Mouse (Mus musculus): ENCODE results near the gene Uso1. TPM values are rescaled to one million over a fixed set of nuclear protein-coding genes. Genes with fewer than 3 reads are reported as not detected.

The Uso1 gene
- polyA plus RNA-seq, 1 experiment from 2014 or later: 61.5 TPM

- Histone ChIP-seq H3K27me3 (replicated peaks; ENCODE audit: control insufficient read depth, insufficient read depth, low read length) (no peaks in the 10 kb centered on the region), H3K9me3 (ENCODE audit: control insufficient read depth) (no peaks in the 10 kb centered on the region), H3K4me1 (replicated peaks; ENCODE audit: control insufficient read depth, insufficient read depth, low read length) (no peaks in the 10 kb centered on the region), H3K27ac (ENCODE audit: low read depth, low read length) (no peak overlapping the region), H3K4me2 (replicated peaks; ENCODE audit: low read depth) (no peak overlapping the region), H3K9ac (ENCODE audit: low read depth, low read length) (no peak overlapping the region), H3K36me3 (ENCODE audit: control insufficient read depth, insufficient read depth) (no peaks in the 10 kb centered on the region), H3K4me3 (ENCODE audit: low read depth, low read length) (no peak overlapping the region)
- ATAC-seq: no peak
- TF ChIP-seq CTCF (IDR thresholded peaks at IDR 0.05; ENCODE audit: low read depth): no peak
- 82% methylated on average over 8 of the region's 8 CpGs for WGBS
These were observed 82.7 kb downstream of the Uso1 start for GRCm38 (mm10) chr5:92220287-92220902.

DNA sequence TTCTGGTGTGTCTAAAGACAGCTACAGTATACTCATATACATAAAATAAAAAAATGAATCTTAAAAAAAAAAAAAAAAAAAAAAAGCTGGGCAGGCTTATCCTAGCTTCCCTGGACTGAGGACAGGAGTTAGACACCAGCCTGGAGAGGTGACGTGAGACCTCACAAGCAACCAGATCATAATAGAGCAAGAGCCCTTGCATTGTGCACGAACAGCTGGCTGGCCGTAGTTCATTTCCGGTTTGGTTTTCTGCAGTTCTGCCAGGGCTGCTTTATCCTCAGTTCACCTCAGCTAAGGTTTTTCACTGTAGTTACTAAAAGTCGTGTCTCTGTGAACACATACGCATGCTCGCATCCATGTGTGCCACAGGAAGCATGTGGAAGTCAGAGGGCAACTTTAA lies 90.0 kb downstream of the Uso1 start:
- WGBS: 76% methylated on average over 7 of the region's 7 CpGs
- Histone ChIP-seq H3K36me3 (ENCODE audit: control insufficient read depth, insufficient read depth) (no peaks in the 10 kb centered on the region), H3K4me1 (replicated peaks; ENCODE audit: control insufficient read depth, insufficient read depth, low read length) (no peaks in the 10 kb centered on the region), H3K27ac (ENCODE audit: low read depth, low read length) (no peak overlapping the region), H3K4me2 (replicated peaks; ENCODE audit: low read depth) (no peak overlapping the region), H3K9me3 (ENCODE audit: control insufficient read depth) (no peaks in the 10 kb centered on the region), H3K4me3 (ENCODE audit: low read depth, low read length) (no peak overlapping the region), H3K9ac (ENCODE audit: low read depth, low read length) (no peak overlapping the region), H3K27me3 (replicated peaks; ENCODE audit: control insufficient read depth, insufficient read depth, low read length) (no peaks in the 10 kb centered on the region)
- ATAC-seq: no peak
- TF ChIP-seq CTCF (IDR thresholded peaks at IDR 0.05; ENCODE audit: low read depth): no peak

DNA sequence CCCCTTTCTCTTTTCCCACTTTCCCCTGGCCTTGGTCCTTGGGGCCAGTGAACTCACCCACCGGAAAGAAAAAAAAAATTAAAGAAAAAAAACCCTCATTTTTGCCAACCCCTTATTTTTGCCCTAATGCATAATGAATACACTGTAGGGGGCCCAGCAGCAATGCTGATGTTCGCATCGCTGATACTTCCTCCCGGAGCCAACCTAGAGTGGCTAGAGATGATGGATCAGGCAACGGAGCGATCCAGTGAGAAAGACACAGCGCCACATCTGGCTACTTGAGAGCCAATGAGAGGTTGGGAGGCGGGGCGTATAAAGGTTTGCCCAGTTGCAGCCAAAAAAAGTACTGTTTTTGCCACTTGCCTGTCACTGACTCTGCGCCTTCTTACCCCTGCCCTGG lies 91.0 kb downstream of the Uso1 start:
- H3K4me1 ChIP-seq (replicated peaks; ENCODE audit: control insufficient read depth, insufficient read depth, low read length): no peaks in the 10 kb centered on the region
- 59% methylated on average over 10 of the region's 10 CpGs for WGBS
- H3K4me2 ChIP-seq (replicated peaks; ENCODE audit: low read depth): no peak overlapping the region
- H3K27me3 ChIP-seq (replicated peaks; ENCODE audit: control insufficient read depth, insufficient read depth, low read length): no peaks in the 10 kb centered on the region
- no peaks in the 10 kb centered on the region for H3K36me3 ChIP-seq (ENCODE audit: control insufficient read depth, insufficient read depth)
- H3K27ac ChIP-seq (ENCODE audit: low read depth, low read length): no peak overlapping the region
- H3K9me3 ChIP-seq (ENCODE audit: control insufficient read depth): no peaks in the 10 kb centered on the region
- ATAC-seq: no peak
- no peak overlapping the region for H3K9ac ChIP-seq (ENCODE audit: low read depth, low read length)
- H3K4me3 ChIP-seq (ENCODE audit: low read depth, low read length): no peak overlapping the region
- TF ChIP-seq CTCF (IDR thresholded peaks at IDR 0.05; ENCODE audit: low read depth): no peak

- H3K9me3 ChIP-seq (ENCODE audit: control insufficient read depth): no peaks in the 10 kb centered on the region
- no peak overlapping the region for H3K4me2 ChIP-seq (replicated peaks; ENCODE audit: low read depth)
- ATAC-seq: no peak
- WGBS: 93% methylated on average over 3 of the region's 3 CpGs
- H3K27ac ChIP-seq (ENCODE audit: low read depth, low read length): no peak overlapping the region
- H3K27me3 ChIP-seq (replicated peaks; ENCODE audit: control insufficient read depth, insufficient read depth, low read length): no peaks in the 10 kb centered on the region
- no peaks in the 10 kb centered on the region for H3K4me1 ChIP-seq (replicated peaks; ENCODE audit: control insufficient read depth, insufficient read depth, low read length)
- no peak overlapping the region for H3K4me3 ChIP-seq (ENCODE audit: low read depth, low read length)
- TF ChIP-seq CTCF (IDR thresholded peaks at IDR 0.05; ENCODE audit: low read depth): no peak
- no peaks in the 10 kb centered on the region for H3K36me3 ChIP-seq (ENCODE audit: control insufficient read depth, insufficient read depth)
- H3K9ac ChIP-seq (ENCODE audit: low read depth, low read length): no peak overlapping the region
These were observed 91.8 kb downstream of the Uso1 start for GRCm38 (mm10) chr5:92229514-92229913.

DNA sequence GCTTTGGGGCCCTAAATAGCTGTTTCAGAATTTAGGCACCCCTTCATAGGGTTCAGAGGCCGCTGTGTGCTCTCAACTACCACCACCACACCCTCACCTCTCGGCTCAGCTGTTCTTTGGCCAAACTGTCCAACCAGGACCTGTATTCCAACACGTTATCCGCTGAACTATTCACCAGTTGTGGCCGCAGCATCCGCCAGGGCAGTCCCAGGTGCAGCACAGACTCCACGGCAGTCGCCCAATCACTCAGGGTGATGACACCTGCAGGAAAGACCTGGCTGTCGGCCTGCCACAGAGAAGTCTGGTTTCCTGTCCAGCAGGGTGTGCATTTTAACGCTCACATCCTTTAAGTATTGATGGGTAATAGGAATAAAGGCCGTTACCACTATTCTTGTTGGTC lies 92.6 kb downstream of the Uso1 start:
- Histone ChIP-seq H3K27me3 (replicated peaks; ENCODE audit: control insufficient read depth, insufficient read depth, low read length) (no peaks in the 10 kb centered on the region), H3K9me3 (ENCODE audit: control insufficient read depth) (no peaks in the 10 kb centered on the region), H3K36me3 (ENCODE audit: control insufficient read depth, insufficient read depth) (no peaks in the 10 kb centered on the region), H3K4me3 (ENCODE audit: low read depth, low read length) (no peak overlapping the region), H3K9ac (ENCODE audit: low read depth, low read length) (no peak overlapping the region), H3K4me2 (replicated peaks; ENCODE audit: low read depth) (no peak overlapping the region), H3K4me1 (replicated peaks; ENCODE audit: control insufficient read depth, insufficient read depth, low read length) (no peaks in the 10 kb centered on the region), H3K27ac (ENCODE audit: low read depth, low read length) (no peak overlapping the region)
- no peak for TF ChIP-seq CTCF (IDR thresholded peaks at IDR 0.05; ENCODE audit: low read depth)
- 77% methylated on average over 11 of the region's 11 CpGs for WGBS
- ATAC-seq: no peak

DNA sequence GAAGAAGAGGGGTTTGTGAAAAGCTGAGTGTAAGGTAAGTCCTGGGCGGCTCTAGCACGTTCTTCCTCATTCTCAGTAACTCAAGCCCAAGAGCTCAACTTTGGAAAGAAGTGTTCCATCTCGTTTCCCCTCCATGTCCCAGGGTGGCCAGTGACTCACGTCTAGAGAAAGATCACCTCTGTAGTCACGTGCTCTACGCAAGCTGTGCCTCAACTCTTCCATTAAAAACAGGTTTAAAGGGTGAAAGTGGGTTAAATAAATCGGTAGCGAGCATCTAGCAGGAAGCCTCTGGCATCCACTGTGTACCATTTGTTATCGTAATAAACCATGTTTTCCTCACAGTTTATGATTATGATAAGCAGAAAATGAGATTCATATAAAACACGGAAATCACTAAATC lies 94.1 kb downstream of the Uso1 start:
- Histone ChIP-seq H3K27ac (ENCODE audit: low read depth, low read length) (no peak overlapping the region), H3K4me3 (ENCODE audit: low read depth, low read length) (no peak overlapping the region), H3K9me3 (ENCODE audit: control insufficient read depth) (no peaks in the 10 kb centered on the region), H3K4me1 (replicated peaks; ENCODE audit: control insufficient read depth, insufficient read depth, low read length) (no peaks in the 10 kb centered on the region), H3K27me3 (replicated peaks; ENCODE audit: control insufficient read depth, insufficient read depth, low read length) (no peaks in the 10 kb centered on the region), H3K36me3 (ENCODE audit: control insufficient read depth, insufficient read depth) (no peaks in the 10 kb centered on the region), H3K4me2 (replicated peaks; ENCODE audit: low read depth) (no peak overlapping the region), H3K9ac (ENCODE audit: low read depth, low read length) (no peak overlapping the region)
- ATAC-seq: no peak
- TF ChIP-seq CTCF (IDR thresholded peaks at IDR 0.05; ENCODE audit: low read depth): no peak
- WGBS: 84% methylated on average over 10 of the region's 10 CpGs

DNA sequence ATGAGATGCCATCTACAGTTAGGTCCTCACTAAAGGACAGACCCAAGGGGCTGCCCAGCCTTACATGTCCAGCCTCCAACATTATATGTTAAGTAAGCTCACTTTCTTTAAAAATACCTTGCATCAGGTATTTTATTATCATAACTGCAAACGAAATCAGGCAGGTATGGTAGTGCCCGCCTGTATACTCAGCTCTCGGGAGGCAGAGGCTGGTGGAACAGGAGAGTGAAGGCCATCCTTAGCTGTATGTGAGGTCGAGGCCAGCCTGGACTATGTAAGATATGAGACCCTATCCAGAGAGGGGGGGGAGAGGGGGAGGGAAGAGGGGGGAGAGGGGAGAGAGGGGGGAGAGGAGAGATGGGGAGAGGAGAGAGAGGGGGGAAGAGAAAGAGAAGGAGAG lies 95.6 kb downstream of the Uso1 start:
- H3K4me3 ChIP-seq (ENCODE audit: low read depth, low read length): no peak overlapping the region
- no peaks in the 10 kb centered on the region for H3K4me1 ChIP-seq (replicated peaks; ENCODE audit: control insufficient read depth, insufficient read depth, low read length)
- H3K36me3 ChIP-seq (ENCODE audit: control insufficient read depth, insufficient read depth): no peaks in the 10 kb centered on the region
- H3K27ac ChIP-seq (ENCODE audit: low read depth, low read length): no peak overlapping the region
- no peak for TF ChIP-seq CTCF (IDR thresholded peaks at IDR 0.05; ENCODE audit: low read depth)
- H3K9ac ChIP-seq (ENCODE audit: low read depth, low read length): no peak overlapping the region
- no peaks in the 10 kb centered on the region for H3K27me3 ChIP-seq (replicated peaks; ENCODE audit: control insufficient read depth, insufficient read depth, low read length)
- H3K4me2 ChIP-seq (replicated peaks; ENCODE audit: low read depth): no peak overlapping the region
- no peaks in the 10 kb centered on the region for H3K9me3 ChIP-seq (ENCODE audit: control insufficient read depth)
- 93% methylated on average over 4 of the region's 4 CpGs for WGBS
- ATAC-seq: no peak
